Mouse (Mus musculus) neural tube, embryonic 14.5 days (tissue): Measurements from ENCODE around the gene Hist1h2aa. TPM values are rescaled to one million over a fixed set of nuclear protein-coding genes. Genes with fewer than 3 reads are reported as not detected.

Experiments
- ATAC-seq: fragments of 200-750 bp; cut with Nextera tagmentation; 2 replicates; pipeline ENCODE4 v1.8.0; 2017; ENCODE audit warnings: low read depth, mild to moderate bottlenecking, moderate TSS enrichment, moderate library complexity
- H3K27ac ChIP-seq: fragments of 300-500 bp; sonication (generic); 2 replicates; pipeline ENCODE4 v1.5.1; 2014; ENCODE audit warnings: low read depth, mild to moderate bottlenecking, control low read depth, low read length, moderate library complexity, mixed read lengths
- H3K27me3 ChIP-seq: fragments of 300-500 bp; sonication (generic); 2 replicates; pipeline ENCODE4 v1.6.1; 2014; ENCODE audit warnings: low read length; ENCODE audit not compliant: control insufficient read depth, insufficient read depth
- H3K36me3 ChIP-seq: fragments of 300-500 bp; sonication (generic); 2 replicates; pipeline ENCODE4 v1.6.1; 2014; ENCODE audit warnings: low read length, mixed read lengths; ENCODE audit not compliant: control insufficient read depth, insufficient read depth
- H3K4me1 ChIP-seq: fragments of 300-500 bp; sonication (generic); 2 replicates; pipeline ENCODE4 v1.6.1; 2014; ENCODE audit warnings: low read length; ENCODE audit not compliant: control insufficient read depth, insufficient read depth
- H3K4me2 ChIP-seq: fragments of 300-500 bp; sonication (generic); 2 replicates; pipeline ENCODE4 v1.6.1; 2014; ENCODE audit warnings: mild to moderate bottlenecking, low read depth, low read length, control low read depth
- H3K4me3 ChIP-seq: fragments of 300-500 bp; sonication (generic); 2 replicates; pipeline ENCODE4 v1.5.1; 2014; ENCODE audit warnings: low read depth, low read length, control low read depth, mixed read lengths
- H3K9ac ChIP-seq: fragments of 300-500 bp; sonication (generic); replicated peaks from 2 replicates; pipeline ENCODE4 v1.6.1; 2014; ENCODE audit warnings: low read depth, mild to moderate bottlenecking, control low read depth, low read length, mixed read lengths
- H3K9me3 ChIP-seq: fragments of 300-500 bp; sonication (generic); 2 replicates; pipeline ENCODE4 v1.6.1; 2016; ENCODE audit warnings: low read length; ENCODE audit not compliant: control insufficient read depth
- WGBS: fragments of 180-500 bp; shearing (Covaris S2); extraction: QIAGEN DNeasy Blood & Tissue Kit; methylation state at CpG from one replicate; pipeline ENCODE4 v1.1.7; 2014; 5-methylcytosine and 5-hydroxymethylcytosine counted together
- polyA plus RNA-seq: library from polyadenylated mRNA; unstranded; fragments of >200 nt; fragmentation: Nextera tagmentation; extraction: Ambion mirVana; gene quantifications from 2 replicates; pipeline ENCODE4 v1.2.1, GENCODE M21; 2014

Gene Hist1h2aa
- polyA plus RNA-seq, 1 experiment from 2014 or later = not detected

DNA sequence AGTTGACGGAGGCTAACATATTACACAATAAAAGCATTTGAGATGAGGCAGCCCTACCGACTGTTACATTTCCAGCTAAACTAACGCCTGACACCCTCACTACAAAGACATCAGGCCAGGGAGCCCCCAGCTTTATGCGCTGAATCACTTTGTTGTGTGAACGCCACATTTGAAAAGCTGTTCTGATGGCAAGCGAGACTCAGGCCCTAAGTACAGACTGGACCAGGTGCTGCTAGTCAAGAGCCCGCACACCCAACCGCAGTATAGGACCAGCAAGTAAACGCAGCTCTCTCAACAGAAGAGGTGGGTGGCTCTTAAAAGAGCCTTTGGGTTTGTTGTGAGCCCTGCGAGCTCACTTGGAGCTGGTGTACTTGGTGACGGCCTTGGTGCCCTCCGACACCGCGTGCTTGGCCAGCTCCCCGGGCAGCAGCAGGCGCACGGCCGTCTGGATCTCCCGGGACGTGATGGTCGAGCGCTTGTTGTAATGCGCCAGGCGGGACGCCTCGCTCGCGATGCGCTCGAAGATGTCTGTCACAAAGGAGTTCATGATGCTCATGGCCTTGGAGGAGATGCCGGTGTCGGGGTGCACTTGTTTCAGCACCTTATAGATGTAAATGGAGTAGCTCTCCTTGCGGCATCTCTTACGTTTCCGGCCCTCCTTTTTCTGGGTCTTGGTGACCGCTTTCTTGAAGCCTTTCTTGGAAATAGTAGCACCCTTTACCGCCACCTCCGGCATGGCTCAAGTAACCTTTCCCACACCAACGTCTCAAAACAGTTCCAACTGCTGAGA lies 646 bp upstream of the Hist1h2aa start, which contains the start of gene Hist1h2ba:
Gene Hist1h2ba (minus strand): TSS at position 736 of the 790 bp plus-strand sequence.
- no peak within 1 kb of the TSS for H3K27ac ChIP-seq
- 94% methylated on average over 33 of the region's 39 CpGs for WGBS
- H3K4me3 ChIP-seq = no peak within 1 kb of the TSS
- no peak for ATAC-seq
- H3K9ac ChIP-seq = no peak within 1 kb of the TSS
- H3K4me1 ChIP-seq = no peaks in the 10 kb centered on the region
- no peak within 1 kb of the TSS for H3K4me2 ChIP-seq
- no peaks in the 10 kb centered on the region for H3K27me3 ChIP-seq
- H3K36me3 ChIP-seq = no peaks in the 10 kb centered on the region
- H3K9me3 ChIP-seq = no peaks in the 10 kb centered on the region

DNA sequence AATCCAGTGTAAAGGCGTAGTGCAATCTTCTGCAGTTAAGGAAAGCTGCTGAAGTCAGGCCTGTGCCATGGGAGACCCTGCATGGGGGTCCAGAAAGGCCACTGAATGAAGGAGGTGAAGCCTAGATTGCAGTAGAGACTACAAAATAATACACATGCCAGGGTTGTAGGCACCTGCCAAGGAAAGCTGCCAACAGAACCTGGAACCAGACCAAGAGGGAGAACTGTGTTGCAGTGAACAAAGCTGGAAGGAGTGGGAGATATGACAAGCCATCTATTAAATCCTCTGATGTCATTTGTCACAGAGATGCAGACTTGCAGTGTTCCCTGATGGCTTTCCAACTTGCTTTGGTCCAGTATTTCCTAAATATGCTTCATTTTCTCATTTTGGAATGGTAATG lies 4.4 kb downstream of the Hist1h2aa start:
- no peak overlapping the region for H3K27ac ChIP-seq
- ATAC-seq = no peak

DNA sequence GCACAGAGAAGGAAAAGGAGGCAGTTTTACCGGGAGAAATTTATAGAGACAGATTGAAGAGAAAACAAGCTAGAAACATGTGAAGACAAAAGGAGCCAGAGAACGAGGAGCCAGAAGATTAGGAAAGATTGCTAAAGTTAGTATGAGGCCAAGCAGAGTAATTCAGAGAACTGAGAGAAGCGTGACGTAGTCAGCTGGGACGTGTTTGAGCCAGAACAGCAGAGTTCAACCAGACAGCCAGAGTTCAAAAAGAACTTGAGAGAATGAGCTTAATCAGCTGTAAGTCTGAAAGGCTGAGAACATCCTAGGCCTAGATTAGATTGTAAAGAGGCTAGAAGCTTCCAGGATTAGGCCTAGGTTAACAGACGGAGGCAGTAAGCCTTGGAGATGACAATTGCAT lies 6.0 kb downstream of the Hist1h2aa start:
- no peak overlapping the region for H3K27ac ChIP-seq
- no peaks in the 10 kb centered on the region for H3K9me3 ChIP-seq
- no peaks in the 10 kb centered on the region for H3K4me1 ChIP-seq
- H3K4me2 ChIP-seq = no peak overlapping the region
- H3K4me3 ChIP-seq = no peak overlapping the region
- 58% methylated on average over 6 of the region's 6 CpGs for WGBS
- H3K36me3 ChIP-seq = no peaks in the 10 kb centered on the region
- no peak for ATAC-seq
- H3K9ac ChIP-seq = no peak overlapping the region
- no peaks in the 10 kb centered on the region for H3K27me3 ChIP-seq

More for the DNA sequence above, 4.4 kb downstream of the Hist1h2aa start:
- Histone ChIP-seq H3K4me2 (no peak overlapping the region), H3K9me3 (no peaks in the 10 kb centered on the region), H3K9ac (no peak overlapping the region), H3K36me3 (no peaks in the 10 kb centered on the region), H3K4me3 (no peak overlapping the region), H3K27me3 (no peaks in the 10 kb centered on the region), H3K4me1 (no peaks in the 10 kb centered on the region)
- 96% methylated on average over 1 of the region's 1 CpGs for WGBS

DNA sequence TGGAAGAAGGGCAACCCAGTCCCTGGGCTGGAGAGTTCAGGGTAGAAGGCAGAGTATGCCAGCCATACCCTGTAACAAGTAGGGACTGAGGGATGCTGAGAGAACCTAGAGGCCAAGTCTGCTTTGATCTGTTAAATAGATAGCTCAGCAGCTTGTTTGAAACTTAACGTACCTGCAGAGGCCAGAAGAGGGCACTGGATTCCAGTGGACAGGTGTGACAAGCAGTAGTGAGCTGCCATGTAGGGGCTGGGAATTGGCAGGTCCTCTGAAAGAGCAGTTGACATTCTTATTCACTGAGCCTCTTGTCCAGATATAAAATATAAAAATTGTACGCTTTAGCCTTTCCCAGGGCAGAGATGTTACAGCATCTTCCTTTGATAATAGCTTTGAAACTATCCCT lies 8.6 kb downstream of the Hist1h2aa start:
- no peak overlapping the region for H3K4me2 ChIP-seq
- H3K4me3 ChIP-seq = no peak overlapping the region
- 58% methylated on average over 2 of the region's 2 CpGs for WGBS
- no peak for ATAC-seq
- H3K9ac ChIP-seq = no peak overlapping the region
- H3K27me3 ChIP-seq = no peaks in the 10 kb centered on the region
- no peak overlapping the region for H3K27ac ChIP-seq
- no peaks in the 10 kb centered on the region for H3K36me3 ChIP-seq
- H3K4me1 ChIP-seq = no peaks in the 10 kb centered on the region
- no peaks in the 10 kb centered on the region for H3K9me3 ChIP-seq

- 7% methylated on average over 2 of the region's 2 CpGs for WGBS
- H3K4me1 ChIP-seq = no peaks in the 10 kb centered on the region
- no peak overlapping the region for H3K4me2 ChIP-seq
Observed at GRCm38 (mm10) chr13:23946254-23946653, 12.0 kb downstream of the Hist1h2aa start.

GRCm38 (mm10) chr13:23949484-23950246 lies 15.4 kb downstream of the Hist1h2aa start:
- Histone ChIP-seq H3K4me3 (no peak overlapping the region), H3K9me3 (no peaks in the 10 kb centered on the region), H3K27me3 (no peaks in the 10 kb centered on the region), H3K4me1 (no peaks in the 10 kb centered on the region), H3K36me3 (no peaks in the 10 kb centered on the region), H3K4me2 (no peak overlapping the region), H3K27ac (no peak overlapping the region), H3K9ac (no peak overlapping the region)
- ATAC-seq = peak; percentile 84
- WGBS = 36% methylated on average over 14 of the region's 14 CpGs

More at GRCm38 (mm10) chr13:23946254-23946653, 12.0 kb downstream of the Hist1h2aa start:
- Histone ChIP-seq H3K9me3 (no peaks in the 10 kb centered on the region), H3K9ac (no peak overlapping the region), H3K36me3 (no peaks in the 10 kb centered on the region), H3K4me3 (no peak overlapping the region), H3K27ac (no peak overlapping the region), H3K27me3 (no peaks in the 10 kb centered on the region)
- ATAC-seq = no peak

- no peak for ATAC-seq
- no peaks in the 10 kb centered on the region for H3K9me3 ChIP-seq
- no peak overlapping the region for H3K27ac ChIP-seq
- WGBS = 76% methylated on average over 3 of the region's 3 CpGs
- H3K4me2 ChIP-seq = no peak overlapping the region
- no peaks in the 10 kb centered on the region for H3K4me1 ChIP-seq
- H3K36me3 ChIP-seq = no peaks in the 10 kb centered on the region
- no peak overlapping the region for H3K9ac ChIP-seq
- H3K27me3 ChIP-seq = no peaks in the 10 kb centered on the region
- no peak overlapping the region for H3K4me3 ChIP-seq
Observed at GRCm38 (mm10) chr13:23950928-23951327, 16.7 kb downstream of the Hist1h2aa start.

DNA sequence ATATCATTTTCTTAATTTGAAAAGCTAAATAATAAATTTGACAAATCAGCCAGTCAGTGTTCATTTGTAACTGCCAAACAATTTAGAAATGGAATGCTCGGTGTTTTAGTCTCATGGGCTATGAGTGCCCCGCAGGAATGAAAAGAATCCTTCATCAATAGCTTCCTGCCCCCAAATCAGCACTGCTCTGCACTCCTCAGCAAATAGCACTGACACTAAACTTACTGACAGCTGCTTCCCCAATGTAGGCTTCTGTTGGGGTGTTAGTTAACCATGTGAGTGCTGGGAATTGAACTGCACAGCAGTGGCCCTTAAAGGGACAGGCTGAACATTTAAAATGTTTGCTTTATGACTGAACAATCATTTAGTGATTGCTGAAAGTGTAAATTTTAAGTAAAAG lies 25.5 kb downstream of the Hist1h2aa start:
- no peak overlapping the region for H3K4me2 ChIP-seq
- H3K9ac ChIP-seq = no peak overlapping the region
- ATAC-seq = no peak
- no peak overlapping the region for H3K27ac ChIP-seq
- no peaks in the 10 kb centered on the region for H3K9me3 ChIP-seq
- H3K36me3 ChIP-seq = no peaks in the 10 kb centered on the region
- no peaks in the 10 kb centered on the region for H3K27me3 ChIP-seq
- 28% methylated on average over 2 of the region's 2 CpGs for WGBS
- no peak overlapping the region for H3K4me3 ChIP-seq
- H3K4me1 ChIP-seq = no peaks in the 10 kb centered on the region

DNA sequence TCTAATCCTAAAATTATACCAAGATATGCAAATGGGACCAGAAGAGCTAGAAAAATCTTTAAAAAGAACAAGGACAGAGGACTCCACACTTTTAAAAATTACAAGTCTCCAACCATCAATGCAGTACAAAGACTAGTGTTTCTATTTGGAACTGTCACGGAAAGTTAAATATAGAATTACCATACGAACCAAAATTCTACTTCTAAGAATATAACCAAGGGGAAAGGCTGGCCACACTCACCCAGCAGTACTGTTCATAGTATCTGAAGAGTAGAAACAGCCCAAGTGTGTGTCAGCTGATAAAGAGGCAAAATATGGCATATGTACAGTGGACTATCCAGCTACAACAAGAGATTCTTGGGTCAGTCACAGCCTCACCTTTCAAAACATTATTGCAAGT lies 30.6 kb downstream of the Hist1h2aa start:
- no peak for ATAC-seq
- no peaks in the 10 kb centered on the region for H3K9me3 ChIP-seq
- 90% methylated on average over 2 of the region's 2 CpGs for WGBS

More for the DNA sequence above, 30.6 kb downstream of the Hist1h2aa start:
- H3K4me2 ChIP-seq = no peak overlapping the region
- no peak overlapping the region for H3K4me3 ChIP-seq
- no peak overlapping the region for H3K27ac ChIP-seq
- no peaks in the 10 kb centered on the region for H3K4me1 ChIP-seq
- H3K27me3 ChIP-seq = no peaks in the 10 kb centered on the region
- no peak overlapping the region for H3K9ac ChIP-seq
- no peaks in the 10 kb centered on the region for H3K36me3 ChIP-seq
